9 mouse cellular contexts compared by ENCODE assay signal in the genomic region with DNA sequence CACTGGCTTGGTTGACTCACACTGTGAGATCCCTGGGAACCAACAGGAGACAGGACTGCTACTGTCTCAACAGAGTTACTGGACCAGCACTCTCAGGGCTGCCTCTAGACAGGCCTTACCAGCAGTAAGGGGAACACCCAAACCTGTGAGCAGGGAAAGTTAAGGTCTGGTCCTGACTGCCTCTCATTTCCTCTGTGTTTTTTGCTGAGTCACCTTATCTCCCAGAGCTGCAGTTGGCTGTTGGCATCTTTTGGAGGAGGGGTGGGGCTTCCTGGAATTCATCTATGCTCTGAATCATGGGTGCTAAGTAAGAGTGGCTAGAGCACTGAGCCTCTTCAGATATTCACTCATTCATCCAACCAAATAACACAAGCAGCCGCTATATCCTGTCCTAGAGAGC. TPM values are rescaled to one million over a fixed set of nuclear protein-coding genes. Genes with fewer than 3 reads are reported as not detected.
DNase-seq lines count a peak whose midpoint lies in the region; ATAC-seq and TF ChIP-seq lines count a peak whose summit lies in the region.
"Had no signal": no experiment of that assay in that cellular context is flagged by ENCODE, and none has a peak within 500 bp of the region (broad histone marks: within the 10 kb centered on the region; RNA-seq: fewer than 3 reads in every experiment).

No protein-coding gene starts in this region.

- no peak for TF ChIP-seq CTCF in embryonic fibroblast, embryonic 13.5 days (IDR thresholded peaks at IDR 0.05; ENCODE audit: borderline replicate concordance, insufficient read depth, low read length)
- no peak for TF ChIP-seq CTCF in cerebellum, adult 2 months (IDR thresholded peaks at IDR 0.05; ENCODE audit: borderline replicate concordance, insufficient read depth, low read depth, low read length)

- H3K4me3 ChIP-seq in midbrain, embryonic 12.5 days = no peak overlapping the region
- no peak overlapping the region for H3K4me3 ChIP-seq in midbrain, embryonic 11.5 days (ENCODE audit: low read depth, low read length)
- H3K4me3 ChIP-seq in embryonic fibroblast, embryonic 13.5 days (ENCODE audit: insufficient read depth, low read length) = no peak overlapping the region
- no peak overlapping the region for H3K4me3 ChIP-seq in cerebellum, adult 2 months (replicated peaks; ENCODE audit: insufficient read depth, low read depth, low read length)

- no peak for TF ChIP-seq POLR2A in embryonic fibroblast, embryonic 13.5 days (IDR thresholded peaks at IDR 0.05; ENCODE audit: low read depth, low read length)
- TF ChIP-seq POLR2A in cerebellum, adult 2 months (IDR thresholded peaks at IDR 0.05; ENCODE audit: borderline replicate concordance, insufficient read depth, low read length) = no peak

- no peak for DNase-seq in midbrain, embryonic 11.5 days (ENCODE audit: low spot score, missing footprints)
- DNase-seq in NIH3T3 (ENCODE audit: low read depth) = peak; percentile 92
- DNase-seq in kidney, postnatal 36 days = peak; percentile 58 to 60
- DNase-seq in skeletal muscle tissue, adult 2 months (ENCODE audit: low read depth, low spot score) = peak; percentile 34
- no peak for DNase-seq in natural killer cell, adult 2 months (ENCODE audit: low spot score in 2 of 2)
- no peak for DNase-seq in cerebellum, adult 2 months

- no peak overlapping the region for H3K9ac ChIP-seq in midbrain, embryonic 12.5 days (replicated peaks)
- no peak overlapping the region for H3K9ac ChIP-seq in midbrain, embryonic 11.5 days (ENCODE audit: low read length)
- H3K9ac ChIP-seq: hindbrain, embryonic 15.5 days had no signal

- H3K4me2 ChIP-seq in midbrain, embryonic 12.5 days (replicated peaks) = no peak overlapping the region
- no peak overlapping the region for H3K4me2 ChIP-seq in midbrain, embryonic 11.5 days

- peak overlapping the region; percentile 61; the same call in 1 of the 2 replicates for H3K27ac ChIP-seq in midbrain, embryonic 12.5 days (replicated peaks)
- H3K27ac ChIP-seq in midbrain, embryonic 11.5 days (ENCODE audit: low read depth, low read length) = no peak overlapping the region
- peak overlapping the region; percentile 77 for H3K27ac ChIP-seq in embryonic fibroblast, embryonic 13.5 days (ENCODE audit: insufficient read depth, low read length)
- H3K27ac ChIP-seq in cerebellum, adult 2 months (ENCODE audit: insufficient read depth, low read length) = no peak overlapping the region

- 76% methylated on average over 1 of the region's 1 CpGs for WGBS in midbrain, embryonic 12.5 days
- 75% methylated on average over 1 of the region's 1 CpGs for WGBS in midbrain, embryonic 11.5 days
- WGBS in cerebellum, adult 2 months = 81% methylated on average over 1 of the region's 1 CpGs

- peaks cover 26% of the 10 kb centered on the region for H3K27me3 ChIP-seq in midbrain, embryonic 12.5 days
- H3K27me3 ChIP-seq in midbrain, embryonic 11.5 days (ENCODE audit: control insufficient read depth, insufficient read depth, low read length) = peaks cover 14% of the 10 kb centered on the region
- no peaks in the 10 kb centered on the region for H3K27me3 ChIP-seq in cerebellum, adult 2 months (ENCODE audit: control insufficient read depth, insufficient read depth, low read length)
- H3K27me3 ChIP-seq: hindbrain, embryonic 15.5 days had no signal

- no peaks in the 10 kb centered on the region for H3K36me3 ChIP-seq in midbrain, embryonic 12.5 days
- no peaks in the 10 kb centered on the region for H3K36me3 ChIP-seq in midbrain, embryonic 11.5 days (ENCODE audit: control insufficient read depth, insufficient read depth, low read length)
- H3K36me3 ChIP-seq: hindbrain, embryonic 15.5 days had no signal

- no peak for ATAC-seq in midbrain, embryonic 12.5 days (ENCODE audit: low FRiP score, low read depth)
- ATAC-seq in midbrain, embryonic 11.5 days (ENCODE audit: low FRiP score) = no peak

- H3K9me3 ChIP-seq in midbrain, embryonic 12.5 days = no peaks in the 10 kb centered on the region
- H3K9me3 ChIP-seq in midbrain, embryonic 11.5 days (ENCODE audit: control insufficient read depth, low read length) = no peaks in the 10 kb centered on the region
- H3K9me3 ChIP-seq: hindbrain, embryonic 15.5 days had no signal

- H3K4me1 ChIP-seq in midbrain, embryonic 12.5 days = peaks cover 36% of the 10 kb centered on the region
- H3K4me1 ChIP-seq in midbrain, embryonic 11.5 days (ENCODE audit: control insufficient read depth, insufficient read depth, low read length) = peaks cover 20% of the 10 kb centered on the region
- peaks cover 9% of the 10 kb centered on the region for H3K4me1 ChIP-seq in embryonic fibroblast, embryonic 13.5 days (ENCODE audit: control insufficient read depth, insufficient read depth, low read length)
- peaks cover 4% of the 10 kb centered on the region; the same call in 1 of the 2 replicates for H3K4me1 ChIP-seq in cerebellum, adult 2 months (ENCODE audit: control insufficient read depth, insufficient read depth, low read length)

RNA-seq across cellular contexts. Expression of a gene that starts 4.0 kb away (rescaled TPM):
- 4.9 and 5.8 TPM in 2 replicates for polyA plus RNA-seq in midbrain, embryonic 12.5 days (2016; fragmentation: Nextera tagmentation; extraction: Ambion mirVana)
- 1.2 and 1.4 TPM in 2 replicates for polyA plus RNA-seq in midbrain, embryonic 11.5 days (2014; fragmentation: Nextera tagmentation; extraction: Ambion mirVana)
- polyA plus RNA-seq in embryonic fibroblast, embryonic 13.5 days (2011; ENCODE audit: insufficient read length, low read depth, missing spikeins) = 0.19 and 0.78 TPM in 2 replicates
- polyA plus RNA-seq in cerebellum, adult 2 months (2012; rRNA removed) = 5.6 and 6.4 TPM in 2 replicates

RNA-seq across cellular contexts. Expression of a gene that starts 44.7 kb away (rescaled TPM):
- polyA plus RNA-seq in midbrain, embryonic 12.5 days (2016; fragmentation: Nextera tagmentation; extraction: Ambion mirVana) = not detected in 2 replicates
- polyA plus RNA-seq in midbrain, embryonic 11.5 days (2014; fragmentation: Nextera tagmentation; extraction: Ambion mirVana) = not detected in 2 replicates
- polyA plus RNA-seq in embryonic fibroblast, embryonic 13.5 days (2011; ENCODE audit: insufficient read length, low read depth, missing spikeins) = not detected in 2 replicates
- polyA plus RNA-seq in cerebellum, adult 2 months (2012; rRNA removed) = 0.41 and 0.82 TPM in 2 replicates

Comparison
In these comparisons a context has a peak if more than half of its experiments do, and no peak if none do; other contexts are left out.
1. H3K27ac ChIP-seq: peak in midbrain, embryonic 12.5 days (single experiment) and embryonic fibroblast, embryonic 13.5 days (single experiment); none in midbrain, embryonic 11.5 days (single experiment) and cerebellum, adult 2 months (single experiment).
2. DNase-seq: peak in NIH3T3 (single experiment), kidney, postnatal 36 days (2 of 2) and skeletal muscle tissue, adult 2 months (single experiment); none in midbrain, embryonic 11.5 days (single experiment), natural killer cell, adult 2 months (0 of 2) and cerebellum, adult 2 months (0 of 2).